Mouse (Mus musculus) megakaryocyte, embryonic 14.5 days (primary cell): ENCODE measurements around the gene Slc24a4.

Experiments used
- FLI1 ChIP-seq: IDR thresholded peaks from 2 replicates; pipeline ENCODE4 v1.6.1; 2012; ENCODE audit warnings: low read length, inconsistent platforms, mixed read lengths
- GATA1 ChIP-seq: IDR thresholded peaks from 3 replicates; pipeline ENCODE4 v1.6.1; 2012; ENCODE audit warnings: mixed read lengths, low read length, inconsistent platforms, borderline replicate concordance

DNA sequence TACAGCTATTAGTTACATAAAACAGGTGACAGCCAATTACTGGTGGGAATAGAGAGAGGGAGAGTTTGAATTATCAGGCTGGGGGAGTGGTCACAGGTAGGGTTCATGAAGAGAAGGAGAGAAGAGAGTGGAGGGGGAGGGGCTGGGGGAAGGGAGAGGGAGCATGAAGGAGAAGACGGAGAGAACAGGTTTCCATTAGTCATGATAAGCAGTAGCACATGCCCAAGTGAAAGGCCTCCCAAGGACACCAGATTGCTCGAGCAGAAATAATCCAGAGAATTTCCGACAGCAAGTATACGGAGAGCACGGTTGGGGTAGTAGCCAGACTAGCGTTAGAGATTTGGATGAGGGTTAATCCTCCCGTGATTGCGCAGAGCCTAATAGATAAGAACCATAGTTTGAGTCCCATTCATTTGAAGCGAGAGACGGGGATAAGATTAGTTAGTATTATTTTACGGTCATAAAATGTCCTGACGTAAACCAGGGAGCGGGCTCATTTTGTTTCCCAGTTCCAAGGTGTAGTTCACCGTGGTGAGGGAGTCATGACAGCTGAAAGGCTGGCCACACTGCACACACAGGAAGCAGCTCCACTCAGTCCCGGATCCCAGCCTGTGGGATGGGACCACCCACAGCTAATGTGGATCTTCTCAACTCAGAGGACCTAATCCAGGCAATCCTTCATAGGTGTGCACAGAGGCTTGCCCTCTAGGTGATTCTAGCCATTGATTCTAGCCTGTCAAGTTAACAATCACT is 36.0 kb upstream of the Slc24a4 start:
- TF ChIP-seq GATA1 (no peak), FLI1 (no peak)
